Mouse (Mus musculus) hindbrain, embryonic 14.5 days (tissue): ENCODE data around the gene Ears2. TPM values are rescaled to one million over a fixed set of nuclear protein-coding genes. Genes with fewer than 3 reads are reported as not detected.

Source experiments
- ATAC-seq: fragments of 200-750 bp; cut with Nextera tagmentation; 2 replicates; pipeline ENCODE4 v1.8.0; 2017; ENCODE audit warnings: moderate number of reproducible peaks, mild to moderate bottlenecking, moderate TSS enrichment, moderate library complexity; ENCODE audit not compliant: low FRiP score
- DNase-seq: peaks from one replicate; pipeline ENCODE4 v3.0.0-alpha.2; 2015; ENCODE audit warnings: low spot score
- H3K27ac ChIP-seq: fragments of 300-500 bp; sonication (generic); 2 replicates; pipeline ENCODE4 v1.5.1; 2014; ENCODE audit warnings: mild to moderate bottlenecking, moderate library complexity
- H3K27me3 ChIP-seq: fragments of 300-500 bp; sonication (generic); 2 replicates; pipeline ENCODE4 v1.6.1; 2014; ENCODE audit warnings: mild to moderate bottlenecking, low read length, mixed read lengths; ENCODE audit not compliant: control insufficient read depth, insufficient read depth
- H3K36me3 ChIP-seq: fragments of 300-500 bp; sonication (generic); replicated peaks from 2 replicates; pipeline ENCODE4 v1.6.1; 2014; ENCODE audit not compliant: control insufficient read depth, insufficient read depth
- H3K4me1 ChIP-seq: fragments of 300-500 bp; sonication (generic); replicated peaks from 2 replicates; pipeline ENCODE4 v1.6.1; 2014; ENCODE audit warnings: antibody characterized with exemption, low read length, mixed read lengths; ENCODE audit not compliant: control insufficient read depth, insufficient read depth
- H3K4me2 ChIP-seq: fragments of 300-500 bp; sonication (generic); replicated peaks from 2 replicates; pipeline ENCODE4 v1.6.1; 2014; ENCODE audit warnings: mild to moderate bottlenecking, moderate library complexity
- H3K4me3 ChIP-seq: fragments of 300-500 bp; sonication (generic); replicated peaks from 2 replicates; pipeline ENCODE4 v1.5.1; 2014; ENCODE audit warnings: mild to moderate bottlenecking, low read length
- H3K9ac ChIP-seq: fragments of 300-500 bp; sonication (generic); 2 replicates; pipeline ENCODE4 v1.6.1; 2014
- H3K9me3 ChIP-seq: fragments of 300-500 bp; sonication (generic); 2 replicates; pipeline ENCODE4 v1.6.1; 2016; ENCODE audit warnings: low read length; ENCODE audit not compliant: control insufficient read depth
- WGBS: fragments of 180-500 bp; shearing (Covaris S2); extraction: QIAGEN DNeasy Blood & Tissue Kit; methylation state at CpG from one replicate; pipeline ENCODE4 v1.1.7; 2014; 5-methylcytosine and 5-hydroxymethylcytosine counted together
- polyA plus RNA-seq: library from polyadenylated mRNA; unstranded; fragments of >200 nt; fragmentation: Nextera tagmentation; extraction: Ambion mirVana; gene quantifications from 2 replicates; pipeline ENCODE4 v1.2.1, GENCODE M21; 2014

Ears2 gene
- polyA plus RNA-seq, 1 experiment from 2014 or later, result 10.8 TPM

DNA sequence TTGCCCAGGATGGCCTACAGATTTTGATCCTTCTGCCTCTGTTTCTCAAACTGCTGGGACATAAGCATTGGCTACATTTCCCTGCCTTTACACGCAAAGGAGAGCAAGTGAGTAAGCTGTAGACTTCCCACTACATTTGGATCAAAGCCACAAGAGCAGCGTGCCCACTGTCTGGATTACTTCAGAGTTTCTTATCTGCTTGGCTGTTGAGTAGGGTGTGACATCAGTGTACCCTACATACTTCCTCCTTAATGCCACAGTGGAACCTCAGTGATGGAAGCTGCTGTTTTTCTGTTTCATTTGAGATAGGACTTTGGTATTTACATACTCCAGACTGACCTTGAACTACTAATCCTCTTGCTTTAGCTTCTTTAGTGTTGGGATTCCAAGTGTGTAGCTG is 20.2 kb downstream of the Ears2 start:
- H3K4me3 ChIP-seq, result no peak overlapping the region
- no peak for DNase-seq
- H3K27ac ChIP-seq, result no peak overlapping the region
- no peak overlapping the region for H3K4me2 ChIP-seq
- ATAC-seq, result no peak
- H3K9me3 ChIP-seq, result no peaks in the 10 kb centered on the region
- H3K36me3 ChIP-seq, result peaks cover 53% of the 10 kb centered on the region
- no peaks in the 10 kb centered on the region for H3K27me3 ChIP-seq
- no peaks in the 10 kb centered on the region for H3K4me1 ChIP-seq
- WGBS, result 94% methylated on average over 2 of the region's 2 CpGs
- no peak overlapping the region for H3K9ac ChIP-seq

DNA sequence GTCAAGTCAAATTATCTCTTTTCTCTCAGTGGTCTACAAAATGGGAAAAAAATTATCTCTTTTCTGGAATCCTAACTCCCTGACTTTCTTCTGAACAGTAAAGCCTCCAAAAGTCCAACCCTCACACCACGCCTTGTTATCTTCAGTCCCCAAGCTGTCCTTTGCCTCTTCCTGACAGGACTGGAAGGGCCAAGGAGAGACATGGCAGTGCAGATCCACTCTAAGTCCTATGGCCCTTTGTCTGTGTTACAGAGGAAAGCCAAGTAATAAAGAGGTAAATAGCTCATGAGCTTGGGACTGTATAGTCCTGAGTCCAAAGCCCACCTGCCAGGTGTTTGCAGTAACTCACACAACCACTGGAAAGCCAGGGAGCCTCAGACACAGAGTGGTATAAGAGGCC is 21.4 kb downstream of the Ears2 start:
- DNase-seq, result no peak
- H3K27me3 ChIP-seq, result no peaks in the 10 kb centered on the region
- H3K4me1 ChIP-seq, result no peaks in the 10 kb centered on the region
- peaks cover 56% of the 10 kb centered on the region for H3K36me3 ChIP-seq
- no peak overlapping the region for H3K9ac ChIP-seq
- H3K4me3 ChIP-seq, result no peak overlapping the region
- H3K27ac ChIP-seq, result no peak overlapping the region
- 88% methylated on average over 1 of the region's 1 CpGs for WGBS
- no peak overlapping the region for H3K4me2 ChIP-seq
- no peak for ATAC-seq
- no peaks in the 10 kb centered on the region for H3K9me3 ChIP-seq

DNA sequence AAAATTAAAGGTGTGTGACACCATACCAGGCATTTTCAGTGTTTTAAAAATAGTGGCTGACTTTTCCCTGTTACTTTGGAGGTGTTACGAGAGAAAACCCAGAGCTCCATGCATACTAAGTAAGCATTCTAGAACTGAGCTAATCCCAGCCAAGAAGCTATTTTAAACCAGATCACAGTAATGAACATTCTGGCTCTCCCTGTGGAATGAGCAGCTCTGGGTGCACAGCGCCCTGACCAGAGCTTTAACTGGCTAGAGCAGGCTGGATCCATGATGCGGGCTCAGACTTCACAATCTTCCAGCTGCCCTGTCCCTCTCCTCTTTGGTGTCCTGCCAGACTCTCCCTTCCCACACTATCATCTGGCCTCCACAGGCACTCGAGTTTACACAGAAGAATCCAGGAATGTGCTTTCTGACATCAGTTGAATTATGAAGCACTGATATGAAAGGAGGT is 21.9 kb downstream of the Ears2 start:
- H3K36me3 ChIP-seq, result peaks cover 55% of the 10 kb centered on the region
- WGBS, result 94% methylated on average over 4 of the region's 4 CpGs
- no peak for ATAC-seq
- H3K9me3 ChIP-seq, result no peaks in the 10 kb centered on the region
- no peaks in the 10 kb centered on the region for H3K4me1 ChIP-seq
- DNase-seq, result no peak
- no peak overlapping the region for H3K4me2 ChIP-seq
- no peaks in the 10 kb centered on the region for H3K27me3 ChIP-seq
- H3K27ac ChIP-seq, result no peak overlapping the region
- no peak overlapping the region for H3K9ac ChIP-seq
- H3K4me3 ChIP-seq, result no peak overlapping the region

DNA sequence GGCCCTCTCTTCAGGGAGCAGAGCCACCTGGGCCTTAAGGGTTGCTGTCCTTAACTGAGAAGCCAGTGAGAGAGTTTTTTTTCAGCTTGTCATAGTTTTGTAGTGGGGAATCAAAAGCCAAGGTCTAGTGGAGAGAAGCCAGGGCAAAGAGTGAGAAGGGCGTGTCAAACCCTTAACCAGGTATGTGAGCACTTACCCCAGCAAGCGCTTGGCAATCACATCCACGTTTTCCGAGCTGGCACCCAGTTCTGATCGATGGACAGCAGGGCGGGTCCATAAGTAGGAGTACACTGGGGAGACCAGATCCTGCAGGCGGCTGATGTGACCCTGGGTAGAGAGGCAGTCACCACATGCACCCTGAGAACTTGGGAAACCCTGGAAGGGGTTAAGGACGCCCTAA is 23.0 kb downstream of the Ears2 start:
- no peak overlapping the region for H3K4me3 ChIP-seq
- ATAC-seq (no peak), DNase-seq (no peak)
- no peaks in the 10 kb centered on the region for H3K27me3 ChIP-seq
- H3K9me3 ChIP-seq, result no peaks in the 10 kb centered on the region
- no peaks in the 10 kb centered on the region for H3K4me1 ChIP-seq
- 90% methylated on average over 8 of the region's 8 CpGs for WGBS
- H3K4me2 ChIP-seq, result no peak overlapping the region
- H3K27ac ChIP-seq, result no peak overlapping the region
- H3K9ac ChIP-seq, result no peak overlapping the region
- H3K36me3 ChIP-seq, result peaks cover 57% of the 10 kb centered on the region

DNA sequence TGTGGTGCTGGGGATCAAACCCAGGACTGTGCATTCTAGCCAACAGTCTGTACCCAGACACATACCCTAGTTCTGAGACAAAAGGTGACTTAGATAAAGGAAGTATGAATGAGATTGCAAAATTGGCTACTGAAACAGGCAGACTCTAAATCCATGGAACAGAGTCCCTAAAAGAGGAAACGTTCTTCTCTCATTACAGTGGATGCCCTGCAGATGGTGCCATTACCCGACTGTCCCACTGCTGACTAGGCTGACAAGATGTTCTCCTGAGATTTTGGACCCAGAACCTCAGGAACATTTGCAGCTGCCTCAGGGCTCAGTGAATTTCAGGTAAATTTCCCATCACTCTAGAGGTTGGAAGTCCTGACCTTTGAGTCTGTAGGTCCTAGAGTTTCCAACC is 32.7 kb downstream of the Ears2 start:
- WGBS, result 44% methylated on average over 2 of the region's 2 CpGs
- no peaks in the 10 kb centered on the region for H3K9me3 ChIP-seq
- H3K4me3 ChIP-seq, result no peak overlapping the region
- no peak overlapping the region for H3K27ac ChIP-seq
- DNase-seq, result no peak
- H3K27me3 ChIP-seq, result no peaks in the 10 kb centered on the region
- no peak overlapping the region for H3K9ac ChIP-seq
- H3K36me3 ChIP-seq, result peaks cover 20% of the 10 kb centered on the region
- no peaks in the 10 kb centered on the region for H3K4me1 ChIP-seq
- no peak overlapping the region for H3K4me2 ChIP-seq
- no peak for ATAC-seq

DNA sequence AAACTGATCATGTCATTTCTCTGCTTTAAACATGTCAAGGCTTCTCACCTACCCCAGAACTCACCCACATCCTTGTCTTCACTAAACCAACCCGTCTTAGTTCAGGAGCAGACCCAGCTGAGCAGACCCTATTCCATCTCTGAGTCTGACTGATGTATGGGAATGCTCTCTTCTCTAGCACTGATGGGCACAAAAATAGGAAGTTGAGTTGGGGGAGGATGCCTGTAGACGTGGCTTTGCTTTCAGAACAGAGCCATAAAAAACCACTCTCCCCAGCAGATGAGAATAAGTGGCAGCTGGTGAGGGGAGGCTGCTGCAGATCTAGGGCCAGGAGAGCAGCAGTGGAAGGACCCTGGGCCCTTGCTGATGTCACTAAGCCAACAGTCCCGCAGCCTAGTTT is 33.7 kb downstream of the Ears2 start:
- no peaks in the 10 kb centered on the region for H3K9me3 ChIP-seq
- no peak overlapping the region for H3K27ac ChIP-seq
- no peak overlapping the region for H3K4me2 ChIP-seq
- H3K9ac ChIP-seq, result no peak overlapping the region
- no peaks in the 10 kb centered on the region for H3K4me1 ChIP-seq
- H3K4me3 ChIP-seq, result no peak overlapping the region
- ATAC-seq (no peak), DNase-seq (no peak)
- WGBS, result 73% methylated on average over 2 of the region's 3 CpGs
- peaks cover 10% of the 10 kb centered on the region for H3K36me3 ChIP-seq
- H3K27me3 ChIP-seq, result no peaks in the 10 kb centered on the region

DNA sequence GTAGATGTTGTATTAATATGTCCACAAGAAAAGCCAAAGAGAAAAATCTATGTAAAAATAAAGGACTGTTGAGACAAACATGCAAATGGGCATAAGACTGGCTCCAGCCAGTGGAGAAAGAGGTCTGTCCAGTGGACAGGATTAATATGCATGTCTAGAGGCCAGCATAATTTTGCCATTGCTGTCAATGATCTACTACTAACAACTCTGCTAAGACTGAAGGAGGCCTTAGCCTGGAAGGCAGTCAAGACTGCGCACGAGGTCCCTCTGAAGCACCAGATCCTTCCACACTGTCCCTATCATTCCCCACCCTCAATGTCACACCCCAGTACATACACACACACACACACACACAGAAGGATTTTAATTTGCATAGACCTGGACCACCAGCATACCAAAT is 44.9 kb downstream of the Ears2 start:
- ATAC-seq (no peak), DNase-seq (no peak)

DNA sequence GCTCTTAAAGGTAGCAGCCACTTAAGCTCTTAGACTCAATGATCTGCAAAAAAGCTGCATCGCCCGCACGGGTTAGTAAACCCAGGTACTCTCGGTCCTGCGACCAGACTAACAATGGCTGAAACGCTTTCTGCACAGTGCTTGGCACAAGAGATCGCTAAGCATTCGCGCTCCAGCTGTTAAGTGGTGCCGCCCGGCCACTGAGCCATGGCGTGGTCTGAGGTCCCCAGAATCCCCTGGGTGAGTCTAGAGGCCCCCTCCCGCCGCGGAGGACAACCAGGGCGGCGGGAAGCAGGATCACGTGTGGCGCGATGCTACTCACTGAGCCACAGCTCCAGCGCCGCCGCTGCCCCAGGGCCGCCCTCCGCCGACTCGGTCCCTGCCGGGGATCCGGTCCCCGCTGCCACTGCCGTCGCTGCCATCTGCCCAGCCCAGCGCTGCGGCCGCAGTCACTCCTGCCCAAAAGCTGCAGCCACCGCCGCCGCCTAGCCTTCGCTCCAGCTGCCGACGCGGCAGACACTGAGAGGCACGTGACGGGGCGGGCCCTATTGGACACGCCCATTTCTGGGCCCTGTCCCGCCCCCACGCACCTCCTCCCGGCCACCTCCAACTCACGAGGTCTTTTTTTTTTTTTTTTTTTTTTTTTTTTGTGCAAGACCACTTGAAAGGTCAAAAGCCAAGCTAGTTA is 46.3 kb downstream of the Ears2 start, which contains the start of gene Gga2:
Gga2 (minus strand) TSS at position 556 of the 688 bp plus-strand sequence.
- H3K4me3 ChIP-seq, result peak within 1 kb of the TSS; percentile 71
- H3K9me3 ChIP-seq, result no peaks in the 10 kb centered on the region
- DNase-seq (peak; percentile 90), ATAC-seq (peak; percentile 87)
- peak within 1 kb of the TSS; percentile 79 for H3K9ac ChIP-seq
- H3K4me2 ChIP-seq, result peak within 1 kb of the TSS; percentile 69
- 0% methylated on average over 49 of the region's 50 CpGs for WGBS
- peaks cover 4% of the 10 kb centered on the region; the same call in 1 of the 2 replicates for H3K36me3 ChIP-seq
- no peaks in the 10 kb centered on the region for H3K27me3 ChIP-seq
- peaks cover 23% of the 10 kb centered on the region for H3K4me1 ChIP-seq
- peak within 1 kb of the TSS; percentile 90 for H3K27ac ChIP-seq

More for the DNA sequence above, 44.9 kb downstream of the Ears2 start:
- no peak overlapping the region for H3K4me2 ChIP-seq
- H3K36me3 ChIP-seq, result peaks cover 4% of the 10 kb centered on the region; the same call in 1 of the 2 replicates
- H3K4me1 ChIP-seq, result peaks cover 20% of the 10 kb centered on the region
- no peak overlapping the region for H3K9ac ChIP-seq
- no peaks in the 10 kb centered on the region for H3K27me3 ChIP-seq
- no peak overlapping the region for H3K4me3 ChIP-seq
- WGBS, result 100% methylated on average over 2 of the region's 2 CpGs
- no peak overlapping the region for H3K27ac ChIP-seq
- no peaks in the 10 kb centered on the region for H3K9me3 ChIP-seq

DNA sequence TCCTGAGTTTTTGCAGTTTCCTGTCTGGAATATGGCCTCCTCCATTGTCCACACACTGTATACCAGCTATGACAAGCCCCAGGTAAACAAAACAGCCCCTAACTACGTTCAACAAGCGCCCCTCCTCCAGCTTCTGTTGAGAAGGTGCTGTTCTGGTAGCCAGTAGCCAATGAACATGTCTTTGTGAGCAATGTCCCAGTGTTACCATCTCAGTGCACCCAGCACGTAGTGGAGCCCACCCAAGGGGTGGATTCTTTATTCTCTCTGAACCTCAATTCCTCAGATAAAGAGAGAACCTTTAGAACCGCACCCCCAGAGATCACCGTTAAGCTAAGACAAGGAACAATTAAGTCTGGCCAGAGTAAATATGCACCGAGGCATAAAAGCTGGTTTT is 46.8 kb downstream of the Ears2 start:
- Histone ChIP-seq H3K4me3 (peak overlapping the region; percentile 71), H3K9me3 (no peaks in the 10 kb centered on the region), H3K9ac (peak overlapping the region; percentile 79), H3K27me3 (no peaks in the 10 kb centered on the region), H3K27ac (peak overlapping the region; percentile 90), H3K4me1 (peaks cover 28% of the 10 kb centered on the region), H3K36me3 (peaks cover 4% of the 10 kb centered on the region; the same call in 1 of the 2 replicates), H3K4me2 (peak overlapping the region; percentile 69)
- 2% methylated on average over 6 of the region's 6 CpGs for WGBS
- DNase-seq, result peak; percentile 58
- peak; percentile 50 for ATAC-seq
